Mouse (Mus musculus) bone marrow, adult 2 months (tissue): Measurements from ENCODE around the gene Dop1a.

Experiments used
- CTCF ChIP-seq: fragments of 200-500 bp; IDR thresholded peaks from 2 replicates; pipeline ENCODE4 v1.5.1; 2011; ENCODE audit warnings: low read length, control low read depth; ENCODE audit not compliant: control insufficient read depth, insufficient read depth
- POLR2A ChIP-seq: fragments of 200-500 bp; IDR thresholded peaks from 2 replicates; pipeline ENCODE4 v1.6.1; 2011; ENCODE audit warnings: low read depth, mild to moderate bottlenecking, control low read depth, low read length, borderline replicate concordance; ENCODE audit not compliant: control insufficient read depth

- no peak for TF ChIP-seq CTCF
- TF ChIP-seq POLR2A, result no peak
These were observed 9.8 kb downstream of the Dop1a start for GRCm38 (mm10) chr9:86476763-86477162.
